Mouse (Mus musculus): ENCODE measurements around the gene Pld1.

The Pld1 gene

GRCm38 (mm10) chr3:27950726-27951125 is 12.2 kb downstream of the Pld1 start:
- TF ChIP-seq POU5F1 (IDR thresholded peaks at IDR 0.05; ENCODE audit: borderline replicate concordance, low read length) (no peak), CTCF (conservative IDR thresholded peaks at IDR 0.05; ENCODE audit: low read length) (no peak), NANOG (IDR thresholded peaks at IDR 0.05; ENCODE audit: borderline replicate concordance, low read length) (no peak)
- H3K27me3 ChIP-seq (ENCODE audit: insufficient read depth, low read length), result no peaks in the 10 kb centered on the region
- no peaks in the 10 kb centered on the region for H3K36me3 ChIP-seq (ENCODE audit: insufficient read depth, low read length)
- peaks cover 11% of the 10 kb centered on the region for H3K4me1 ChIP-seq (replicated peaks; ENCODE audit: low read depth, low read length)
- H3K9me3 ChIP-seq (ENCODE audit: low read length), result no peaks in the 10 kb centered on the region
- H3K4me3 ChIP-seq (replicated peaks; ENCODE audit: low read length), result no peak overlapping the region

GRCm38 (mm10) chr3:27951721-27952120 is 13.2 kb downstream of the Pld1 start:
- H3K9me3 ChIP-seq (ENCODE audit: low read length), result no peaks in the 10 kb centered on the region
- no peak overlapping the region for H3K4me3 ChIP-seq (replicated peaks; ENCODE audit: low read length)
- no peaks in the 10 kb centered on the region for H3K27me3 ChIP-seq (ENCODE audit: insufficient read depth, low read length)
- H3K4me1 ChIP-seq (replicated peaks; ENCODE audit: low read depth, low read length), result peaks cover 14% of the 10 kb centered on the region
- H3K36me3 ChIP-seq (ENCODE audit: insufficient read depth, low read length), result no peaks in the 10 kb centered on the region
- TF ChIP-seq NANOG (IDR thresholded peaks at IDR 0.05; ENCODE audit: borderline replicate concordance, low read length), result no peak
- TF ChIP-seq CTCF (conservative IDR thresholded peaks at IDR 0.05; ENCODE audit: low read length), result no peak
- TF ChIP-seq POU5F1 (IDR thresholded peaks at IDR 0.05; ENCODE audit: borderline replicate concordance, low read length), result no peak

- H3K4me1 ChIP-seq (replicated peaks; ENCODE audit: low read depth, low read length), result peaks cover 15% of the 10 kb centered on the region
- H3K27me3 ChIP-seq (ENCODE audit: insufficient read depth, low read length), result no peaks in the 10 kb centered on the region
- H3K4me3 ChIP-seq (replicated peaks; ENCODE audit: low read length), result no peak overlapping the region
- no peaks in the 10 kb centered on the region for H3K36me3 ChIP-seq (ENCODE audit: insufficient read depth, low read length)
- TF ChIP-seq CTCF (conservative IDR thresholded peaks at IDR 0.05; ENCODE audit: low read length) (no peak), NANOG (IDR thresholded peaks at IDR 0.05; ENCODE audit: borderline replicate concordance, low read length) (no peak), POU5F1 (IDR thresholded peaks at IDR 0.05; ENCODE audit: borderline replicate concordance, low read length) (no peak)
- no peaks in the 10 kb centered on the region for H3K9me3 ChIP-seq (ENCODE audit: low read length)
These were observed 17.5 kb downstream of the Pld1 start for GRCm38 (mm10) chr3:27956006-27956405.

- Histone ChIP-seq H3K36me3 (ENCODE audit: insufficient read depth, low read length) (no peaks in the 10 kb centered on the region), H3K9me3 (ENCODE audit: low read length) (no peaks in the 10 kb centered on the region), H3K27me3 (ENCODE audit: insufficient read depth, low read length) (no peaks in the 10 kb centered on the region), H3K4me3 (replicated peaks; ENCODE audit: low read length) (no peak overlapping the region), H3K4me1 (replicated peaks; ENCODE audit: low read depth, low read length) (peaks cover 34% of the 10 kb centered on the region)
- TF ChIP-seq POU5F1 (IDR thresholded peaks at IDR 0.05; ENCODE audit: borderline replicate concordance, low read length) (no peak), CTCF (conservative IDR thresholded peaks at IDR 0.05; ENCODE audit: low read length) (no peak), NANOG (IDR thresholded peaks at IDR 0.05; ENCODE audit: borderline replicate concordance, low read length) (no peak)
These were observed 20.7 kb downstream of the Pld1 start for GRCm38 (mm10) chr3:27959221-27959620.

GRCm38 (mm10) chr3:27961162-27961561 is 22.7 kb downstream of the Pld1 start:
- peaks cover 30% of the 10 kb centered on the region for H3K4me1 ChIP-seq (replicated peaks; ENCODE audit: low read depth, low read length)
- H3K9me3 ChIP-seq (ENCODE audit: low read length), result no peaks in the 10 kb centered on the region
- H3K36me3 ChIP-seq (ENCODE audit: insufficient read depth, low read length), result no peaks in the 10 kb centered on the region
- no peaks in the 10 kb centered on the region for H3K27me3 ChIP-seq (ENCODE audit: insufficient read depth, low read length)
- TF ChIP-seq POU5F1 (IDR thresholded peaks at IDR 0.05; ENCODE audit: borderline replicate concordance, low read length) (no peak), CTCF (conservative IDR thresholded peaks at IDR 0.05; ENCODE audit: low read length) (no peak), NANOG (IDR thresholded peaks at IDR 0.05; ENCODE audit: borderline replicate concordance, low read length) (no peak)
- H3K4me3 ChIP-seq (replicated peaks; ENCODE audit: low read length), result no peak overlapping the region

GRCm38 (mm10) chr3:27963795-27964201 is 25.3 kb downstream of the Pld1 start:
- H3K9me3 ChIP-seq (ENCODE audit: low read length), result no peaks in the 10 kb centered on the region
- H3K36me3 ChIP-seq (ENCODE audit: insufficient read depth, low read length), result no peaks in the 10 kb centered on the region
- TF ChIP-seq CTCF (conservative IDR thresholded peaks at IDR 0.05; ENCODE audit: low read length) (no peak), NANOG (IDR thresholded peaks at IDR 0.05; ENCODE audit: borderline replicate concordance, low read length) (no peak), POU5F1 (IDR thresholded peaks at IDR 0.05; ENCODE audit: borderline replicate concordance, low read length) (no peak)
- H3K4me3 ChIP-seq (replicated peaks; ENCODE audit: low read length), result no peak overlapping the region
- peaks cover 26% of the 10 kb centered on the region for H3K4me1 ChIP-seq (replicated peaks; ENCODE audit: low read depth, low read length)
- H3K27me3 ChIP-seq (ENCODE audit: insufficient read depth, low read length), result no peaks in the 10 kb centered on the region

DNA sequence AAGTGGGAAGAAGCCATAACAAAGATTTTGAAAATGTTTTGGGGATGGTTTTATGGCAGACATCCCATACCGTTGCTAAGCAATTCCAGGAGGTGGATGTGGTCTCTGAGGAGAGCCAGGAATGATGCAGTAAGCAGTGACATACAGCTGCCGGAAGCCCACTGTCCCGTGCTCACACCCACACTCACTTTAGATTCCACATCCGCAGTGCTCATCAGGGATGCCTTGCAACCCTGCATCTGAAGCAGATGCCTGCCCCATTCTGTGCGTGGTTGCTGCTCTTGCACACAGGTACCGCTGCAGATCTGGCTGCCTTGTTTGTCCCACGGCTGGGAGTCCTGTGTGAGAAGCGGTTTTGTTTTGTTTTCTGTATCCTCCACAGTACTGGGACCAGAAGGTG is 30.2 kb downstream of the Pld1 start:
- H3K36me3 ChIP-seq (ENCODE audit: insufficient read depth, low read length), result no peaks in the 10 kb centered on the region
- H3K4me1 ChIP-seq (replicated peaks; ENCODE audit: low read depth, low read length), result peaks cover 9% of the 10 kb centered on the region
- H3K27me3 ChIP-seq (ENCODE audit: insufficient read depth, low read length), result no peaks in the 10 kb centered on the region
- TF ChIP-seq CTCF (conservative IDR thresholded peaks at IDR 0.05; ENCODE audit: low read length), result no peak
- no peak for TF ChIP-seq NANOG (IDR thresholded peaks at IDR 0.05; ENCODE audit: borderline replicate concordance, low read length)
- TF ChIP-seq POU5F1 (IDR thresholded peaks at IDR 0.05; ENCODE audit: borderline replicate concordance, low read length), result no peak
- H3K9me3 ChIP-seq (ENCODE audit: low read length), result no peaks in the 10 kb centered on the region
- no peak overlapping the region for H3K4me3 ChIP-seq (replicated peaks; ENCODE audit: low read length)

- Histone ChIP-seq H3K4me1 (replicated peaks; ENCODE audit: low read depth, low read length) (no peaks in the 10 kb centered on the region), H3K27me3 (ENCODE audit: insufficient read depth, low read length) (no peaks in the 10 kb centered on the region), H3K4me3 (replicated peaks; ENCODE audit: low read length) (no peak overlapping the region), H3K9me3 (ENCODE audit: low read length) (no peaks in the 10 kb centered on the region), H3K36me3 (ENCODE audit: insufficient read depth, low read length) (no peaks in the 10 kb centered on the region)
- no peak for TF ChIP-seq NANOG (IDR thresholded peaks at IDR 0.05; ENCODE audit: borderline replicate concordance, low read length)
- no peak for TF ChIP-seq CTCF (conservative IDR thresholded peaks at IDR 0.05; ENCODE audit: low read length)
- TF ChIP-seq POU5F1 (IDR thresholded peaks at IDR 0.05; ENCODE audit: borderline replicate concordance, low read length), result no peak
These were observed 35.4 kb downstream of the Pld1 start for GRCm38 (mm10) chr3:27973936-27974335.

GRCm38 (mm10) chr3:27974981-27975380 is 36.5 kb downstream of the Pld1 start:
- no peaks in the 10 kb centered on the region for H3K9me3 ChIP-seq (ENCODE audit: low read length)
- no peak for TF ChIP-seq POU5F1 (IDR thresholded peaks at IDR 0.05; ENCODE audit: borderline replicate concordance, low read length)
- TF ChIP-seq CTCF (conservative IDR thresholded peaks at IDR 0.05; ENCODE audit: low read length), result no peak
- no peak for TF ChIP-seq NANOG (IDR thresholded peaks at IDR 0.05; ENCODE audit: borderline replicate concordance, low read length)
- no peaks in the 10 kb centered on the region for H3K4me1 ChIP-seq (replicated peaks; ENCODE audit: low read depth, low read length)
- H3K27me3 ChIP-seq (ENCODE audit: insufficient read depth, low read length), result no peaks in the 10 kb centered on the region
- no peaks in the 10 kb centered on the region for H3K36me3 ChIP-seq (ENCODE audit: insufficient read depth, low read length)
- H3K4me3 ChIP-seq (replicated peaks; ENCODE audit: low read length), result no peak overlapping the region
